Mouse (Mus musculus) megakaryocyte, embryonic 14.5 days (primary cell): ENCODE data around the gene Dnaic2.

ENCODE experiments used
- FLI1 ChIP-seq: IDR thresholded peaks from 2 replicates; pipeline ENCODE4 v1.6.1; 2012; ENCODE audit warnings: low read length, inconsistent platforms, mixed read lengths
- GATA1 ChIP-seq: IDR thresholded peaks from 3 replicates; pipeline ENCODE4 v1.6.1; 2012; ENCODE audit warnings: mixed read lengths, low read length, inconsistent platforms, borderline replicate concordance

- no peak for TF ChIP-seq GATA1
- no peak for TF ChIP-seq FLI1
Measured at GRCm38 (mm10) chr11:114736111-114736510, 8.9 kb downstream of the Dnaic2 start.
